Mouse (Mus musculus) C2C12 (cell line): ENCODE data around the gene Plekho2. TPM values are rescaled to one million over a fixed set of nuclear protein-coding genes. Genes with fewer than 3 reads are reported as not detected.

Source experiments
- H3K27me3 ChIP-seq: one replicate; pipeline ENCODE4 v1.6.1; 2011; ENCODE audit not compliant: control insufficient read depth, insufficient read depth, insufficient read length
- H3K36me3 ChIP-seq: one replicate; pipeline ENCODE4 v1.6.1; 2011; ENCODE audit not compliant: control insufficient read depth, insufficient read depth
- H3K4me3 ChIP-seq: one replicate; pipeline ENCODE4 v1.5.1; 2011; ENCODE audit warnings: mild to moderate bottlenecking, control low read depth; ENCODE audit not compliant: poor library complexity, insufficient read depth, severe bottlenecking
- H3K79me2 ChIP-seq: one replicate; pipeline ENCODE4 v1.6.1; 2011; ENCODE audit not compliant: control insufficient read depth, insufficient read depth
- H3K79me3 ChIP-seq: one replicate; pipeline ENCODE4 v1.6.1; 2011; ENCODE audit warnings: low read depth, control low read depth
- H3ac ChIP-seq: one replicate; pipeline ENCODE3; 2011; ENCODE audit warnings: low read depth; ENCODE audit not compliant: control insufficient read depth, insufficient read length
- CEBPB ChIP-seq: IDR thresholded peaks from one replicate; pipeline ENCODE4 v1.6.1; 2011; ENCODE audit warnings: low read depth, mild to moderate bottlenecking, control low read depth, moderate library complexity
- CTCF ChIP-seq: IDR thresholded peaks from one replicate; pipeline ENCODE4 v1.5.1; 2011; ENCODE audit not compliant: control insufficient read depth, insufficient read depth, insufficient read length
- FOSL1 ChIP-seq: IDR thresholded peaks from one replicate; pipeline ENCODE4 v1.8.0; 2011; ENCODE audit warnings: mild to moderate bottlenecking, low read length; ENCODE audit not compliant: poor library complexity, insufficient read depth, severe bottlenecking
- MAX ChIP-seq: IDR thresholded peaks from one replicate; pipeline ENCODE4 v1.6.1; 2011; ENCODE audit warnings: mild to moderate bottlenecking, control low read depth
- MYOD1 ChIP-seq: IDR thresholded peaks from one replicate; pipeline ENCODE4 v1.6.1; 2011; ENCODE audit warnings: low read depth; ENCODE audit not compliant: control insufficient read depth, insufficient read length
- MYOG ChIP-seq: IDR thresholded peaks from one replicate; pipeline ENCODE4 v1.6.1; 2011; ENCODE audit not compliant: control insufficient read depth, insufficient read length; ENCODE audit errors: extremely low read depth
- USF1 ChIP-seq: IDR thresholded peaks from one replicate; pipeline ENCODE4 v1.6.1; 2011; ENCODE audit warnings: low read depth, mild to moderate bottlenecking, control low read depth, moderate library complexity
- polyA plus RNA-seq: library from polyadenylated mRNA; unstranded; fragments of >200 nt; fragmentation: generic; extraction: Trizol; gene quantifications from one replicate; pipeline ENCODE4 v1.2.1, GENCODE M21; 2012; ENCODE audit warnings: missing spikeins

Plekho2 gene
- polyA plus RNA-seq, 1 experiment = 23.3 TPM

- no peaks in the 10 kb centered on the region for H3K36me3 ChIP-seq
- no peak overlapping the region for H3K4me3 ChIP-seq
- no peaks in the 10 kb centered on the region for H3K79me2 ChIP-seq
- TF ChIP-seq MYOD1 (no peak), MAX (no peak), CTCF (no peak), FOSL1 (no peak), USF1 (no peak), MYOG (no peak), CEBPB (no peak)
- no peak overlapping the region for H3ac ChIP-seq
- no peaks in the 10 kb centered on the region for H3K79me3 ChIP-seq
- H3K27me3 ChIP-seq = no peaks in the 10 kb centered on the region
These were observed 65.0 kb downstream of the Plekho2 start for GRCm38 (mm10) chr9:65514851-65515261.

DNA sequence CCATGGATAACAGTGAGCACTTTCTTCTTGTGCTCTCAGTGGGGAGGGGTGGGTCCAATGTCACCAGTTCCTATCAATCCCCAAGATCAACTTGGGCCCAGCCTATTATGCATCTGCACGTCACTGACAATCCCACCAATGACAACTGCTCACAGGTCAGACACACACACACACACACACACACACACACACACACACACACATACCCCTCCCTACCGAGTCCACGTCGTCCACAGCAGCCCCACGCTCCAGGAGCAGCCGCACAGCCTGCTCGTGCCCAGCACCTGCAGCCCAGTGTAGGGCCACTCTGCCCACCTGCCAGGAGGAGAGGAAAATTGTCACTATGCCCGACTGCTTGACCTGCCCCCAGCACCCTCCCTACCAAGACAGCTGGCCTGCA is 65.4 kb downstream of the Plekho2 start:
- TF ChIP-seq FOSL1 = no peak
- no peak for TF ChIP-seq MAX
- no peak for TF ChIP-seq MYOG
- no peak for TF ChIP-seq CEBPB
- TF ChIP-seq MYOD1 = no peak
- no peak for TF ChIP-seq USF1
- no peak for TF ChIP-seq CTCF
- Histone ChIP-seq H3ac (no peak overlapping the region), H3K79me2 (no peaks in the 10 kb centered on the region), H3K79me3 (no peaks in the 10 kb centered on the region), H3K27me3 (peaks cover 2% of the 10 kb centered on the region), H3K36me3 (no peaks in the 10 kb centered on the region), H3K4me3 (no peak overlapping the region)

DNA sequence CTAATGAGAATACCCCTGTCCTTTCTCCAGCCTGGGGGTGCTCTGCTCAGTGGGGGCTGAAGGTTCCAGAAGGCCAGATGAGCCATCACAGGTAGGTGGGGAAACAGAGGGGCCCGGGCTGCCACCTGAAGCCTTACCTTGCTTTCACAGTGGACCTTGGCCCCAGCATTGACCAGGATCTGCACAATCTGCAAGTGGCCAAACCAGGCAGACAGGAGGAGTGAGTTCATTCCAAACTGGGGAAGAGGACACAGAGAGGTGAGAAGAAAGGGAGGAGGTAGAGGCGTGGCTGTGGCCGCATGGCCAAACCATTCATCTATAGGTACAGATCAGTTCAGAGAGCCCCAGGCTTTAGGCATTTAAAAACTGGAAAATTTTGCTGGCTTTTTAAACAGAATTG is 67.3 kb downstream of the Plekho2 start:
- TF ChIP-seq CEBPB = no peak
- TF ChIP-seq MYOD1 = no peak
- no peak for TF ChIP-seq CTCF
- TF ChIP-seq MAX = no peak
- TF ChIP-seq USF1 = no peak
- no peak for TF ChIP-seq FOSL1
- no peak for TF ChIP-seq MYOG

GRCm38 (mm10) chr9:65508449-65508848 is 71.4 kb downstream of the Plekho2 start:
- no peaks in the 10 kb centered on the region for H3K36me3 ChIP-seq
- H3ac ChIP-seq = no peak overlapping the region
- H3K79me3 ChIP-seq = no peaks in the 10 kb centered on the region
- H3K4me3 ChIP-seq = no peak overlapping the region
- peaks cover 3% of the 10 kb centered on the region for H3K27me3 ChIP-seq
- TF ChIP-seq MYOG = no peak
- no peak for TF ChIP-seq USF1
- H3K79me2 ChIP-seq = no peaks in the 10 kb centered on the region

More for the DNA sequence above, 67.3 kb downstream of the Plekho2 start:
- Histone ChIP-seq H3ac (no peak overlapping the region), H3K79me2 (no peaks in the 10 kb centered on the region), H3K36me3 (no peaks in the 10 kb centered on the region), H3K4me3 (no peak overlapping the region), H3K79me3 (no peaks in the 10 kb centered on the region), H3K27me3 (peaks cover 3% of the 10 kb centered on the region)

GRCm38 (mm10) chr9:65502721-65503505 is 76.9 kb downstream of the Plekho2 start:
- Histone ChIP-seq H3K27me3 (no peaks in the 10 kb centered on the region), H3K79me3 (no peaks in the 10 kb centered on the region), H3K36me3 (no peaks in the 10 kb centered on the region), H3K4me3 (no peak overlapping the region), H3ac (no peak overlapping the region), H3K79me2 (no peaks in the 10 kb centered on the region)
- TF ChIP-seq MYOG (no peak), FOSL1 (no peak), MAX (no peak), MYOD1 (no peak), USF1 (no peak), CTCF (no peak), CEBPB (no peak)

Other genes starting within 250 kb of the Plekho2 start
- gene Pdcd7, start 233.9 kb downstream of the Plekho2 start, polyA plus RNA-seq = 9.7 TPM
- gene Ubap1l, start 219.0 kb downstream of the Plekho2 start, polyA plus RNA-seq = 0.21 TPM
- not detected for gene Kbtbd13, start 188.4 kb downstream of the Plekho2 start, polyA plus RNA-seq
- gene Rasl12, start 181.5 kb downstream of the Plekho2 start, polyA plus RNA-seq = 0.05 TPM
- gene Slc51b, start 157.1 kb downstream of the Plekho2 start, polyA plus RNA-seq = not detected
- gene Mtfmt, start 144.3 kb downstream of the Plekho2 start, polyA plus RNA-seq = 7.1 TPM
- 44.4 TPM for gene Spg21, start 119.1 kb downstream of the Plekho2 start, polyA plus RNA-seq
- gene Ankdd1a, start 59.8 kb downstream of the Plekho2 start, polyA plus RNA-seq = not detected
- gene Pif1, start 7.1 kb upstream of the Plekho2 start, polyA plus RNA-seq = 10.8 TPM
- gene Rbpms2, start 49.6 kb upstream of the Plekho2 start, polyA plus RNA-seq = 41.3 TPM
- gene Oaz2, start 88.0 kb upstream of the Plekho2 start, polyA plus RNA-seq = 75.7 TPM
- 8.4 TPM for gene Zfp609, start 247.5 kb upstream of the Plekho2 start, polyA plus RNA-seq